Mouse (Mus musculus) thymus, postnatal 14 days (tissue): Measurements from ENCODE around the gene Gal.
A peak's percentile ranks its signal among the peaks of the same experiment; 100 is the strongest.

ENCODE experiments used
- DNase-seq: peaks from one replicate; pipeline ENCODE4 v3.0.0; 2021

Gene Gal

GRCm38 (mm10) chr19:3405531-3406281 lies 8.6 kb downstream of the Gal start:
- no peak for DNase-seq

- no peak for DNase-seq
Observed at GRCm38 (mm10) chr19:3404030-3404429, 10.3 kb downstream of the Gal start.

GRCm38 (mm10) chr19:3402390-3402789 lies 12.0 kb downstream of the Gal start:
- DNase-seq: no peak

- DNase-seq: no peak
Observed at GRCm38 (mm10) chr19:3401943-3402342, 12.4 kb downstream of the Gal start.

GRCm38 (mm10) chr19:3401504-3401903 lies 12.8 kb downstream of the Gal start:
- no peak for DNase-seq

GRCm38 (mm10) chr19:3400057-3400456 lies 14.3 kb downstream of the Gal start:
- DNase-seq: no peak

GRCm38 (mm10) chr19:3394216-3394615 lies 20.1 kb downstream of the Gal start:
- DNase-seq: no peak

GRCm38 (mm10) chr19:3392384-3392783 lies 22.0 kb downstream of the Gal start:
- no peak for DNase-seq

GRCm38 (mm10) chr19:3389089-3389488 lies 25.3 kb downstream of the Gal start:
- peak; percentile 95 for DNase-seq

GRCm38 (mm10) chr19:3388629-3389057 lies 25.7 kb downstream of the Gal start, which contains the start of gene Tesmin:
Gene Tesmin (plus strand): TSS chr19:3388857.
- peak; percentile 87 for DNase-seq

GRCm38 (mm10) chr19:3388061-3388460 lies 26.3 kb downstream of the Gal start:
- DNase-seq: peak; percentile 10

- DNase-seq: no peak
Observed at GRCm38 (mm10) chr19:3378614-3379013, 35.7 kb downstream of the Gal start.

GRCm38 (mm10) chr19:3376966-3377715 lies 37.2 kb downstream of the Gal start:
- no peak for DNase-seq

GRCm38 (mm10) chr19:3375945-3376495 lies 38.3 kb downstream of the Gal start:
- no peak for DNase-seq

GRCm38 (mm10) chr19:3374028-3374427 lies 40.3 kb downstream of the Gal start:
- DNase-seq: peak; percentile 13

- no peak for DNase-seq
Observed at GRCm38 (mm10) chr19:3373380-3373779, 41.0 kb downstream of the Gal start.

- DNase-seq: no peak
Observed at GRCm38 (mm10) chr19:3368276-3368675, 46.1 kb downstream of the Gal start.

GRCm38 (mm10) chr19:3365089-3365488 lies 49.3 kb downstream of the Gal start:
- DNase-seq: no peak

- no peak for DNase-seq
Observed at GRCm38 (mm10) chr19:3363510-3363909, 50.8 kb downstream of the Gal start.
